Comparison of ENCODE assay signal across 18 mouse cellular contexts in genomic region chr14:23357529-23358278, GRCm38 (mm10).
"Had no signal": no experiment of that assay in that cellular context is flagged by ENCODE, and none has a peak within 500 bp of the region (broad histone marks: within the 10 kb centered on the region; RNA-seq: fewer than 3 reads in every experiment).

No protein-coding gene starts in this region.

- H3K27ac ChIP-seq: kidney, embryonic 15.5 days; liver, embryonic 14.5 days; neural tube, embryonic 12.5 days; stomach, embryonic 15.5 days had no signal

- H3K9ac ChIP-seq: kidney, embryonic 15.5 days; liver, embryonic 14.5 days; liver, postnatal 0 days; neural tube, embryonic 12.5 days; stomach, embryonic 15.5 days had no signal

- DNase-seq: kidney, adult 8-10 months; kidney, postnatal 14 days; kidney, postnatal 4 days; liver, postnatal 0 days; lung, postnatal 14 days; lung, postnatal 4 days; midbrain, embryonic 14.5 days; retina, postnatal 1 day; right cerebral cortex, postnatal 25 days; spleen, adult 18-20 months; thymus, postnatal 36 days had no signal

- H3K4me2 ChIP-seq: kidney, embryonic 15.5 days; liver, embryonic 11.5 days; midbrain, embryonic 11.5 days; neural tube, embryonic 12.5 days; stomach, embryonic 15.5 days had no signal

- H3K27me3 ChIP-seq: kidney, embryonic 15.5 days; neural tube, embryonic 12.5 days; stomach, embryonic 15.5 days had no signal

- H3K9me3 ChIP-seq: kidney, embryonic 15.5 days; neural tube, embryonic 12.5 days; stomach, embryonic 15.5 days had no signal

- H3K4me1 ChIP-seq: kidney, embryonic 15.5 days; stomach, embryonic 15.5 days had no signal

- H3K4me3 ChIP-seq: kidney, embryonic 15.5 days; neural tube, embryonic 12.5 days; stomach, embryonic 15.5 days had no signal

- ATAC-seq: intestine, postnatal 0 days; liver, postnatal 0 days had no signal

- H3K36me3 ChIP-seq: kidney, embryonic 15.5 days; neural tube, embryonic 12.5 days; stomach, embryonic 15.5 days had no signal
